Mouse (Mus musculus) hindbrain, embryonic 14.5 days (tissue): ENCODE data around the gene Rcor3. TPM values are rescaled to one million over a fixed set of nuclear protein-coding genes. Genes with fewer than 3 reads are reported as not detected.
A peak's percentile ranks its signal among the peaks of the same experiment; 100 is the strongest.

ENCODE experiments used
- ATAC-seq: fragments of 200-750 bp; cut with Nextera tagmentation; 2 replicates; pipeline ENCODE4 v1.8.0; 2017; ENCODE audit warnings: moderate number of reproducible peaks, mild to moderate bottlenecking, moderate TSS enrichment, moderate library complexity; ENCODE audit not compliant: low FRiP score
- DNase-seq: peaks from one replicate; pipeline ENCODE4 v3.0.0-alpha.2; 2015; ENCODE audit warnings: low spot score
- H3K27ac ChIP-seq: fragments of 300-500 bp; sonication (generic); 2 replicates; pipeline ENCODE4 v1.5.1; 2014; ENCODE audit warnings: mild to moderate bottlenecking, moderate library complexity
- H3K27me3 ChIP-seq: fragments of 300-500 bp; sonication (generic); 2 replicates; pipeline ENCODE4 v1.6.1; 2014; ENCODE audit warnings: mild to moderate bottlenecking, low read length, mixed read lengths; ENCODE audit not compliant: control insufficient read depth, insufficient read depth
- H3K36me3 ChIP-seq: fragments of 300-500 bp; sonication (generic); replicated peaks from 2 replicates; pipeline ENCODE4 v1.6.1; 2014; ENCODE audit not compliant: control insufficient read depth, insufficient read depth
- H3K4me1 ChIP-seq: fragments of 300-500 bp; sonication (generic); replicated peaks from 2 replicates; pipeline ENCODE4 v1.6.1; 2014; ENCODE audit warnings: antibody characterized with exemption, low read length, mixed read lengths; ENCODE audit not compliant: control insufficient read depth, insufficient read depth
- H3K4me2 ChIP-seq: fragments of 300-500 bp; sonication (generic); replicated peaks from 2 replicates; pipeline ENCODE4 v1.6.1; 2014; ENCODE audit warnings: mild to moderate bottlenecking, moderate library complexity
- H3K4me3 ChIP-seq: fragments of 300-500 bp; sonication (generic); replicated peaks from 2 replicates; pipeline ENCODE4 v1.5.1; 2014; ENCODE audit warnings: mild to moderate bottlenecking, low read length
- H3K9ac ChIP-seq: fragments of 300-500 bp; sonication (generic); 2 replicates; pipeline ENCODE4 v1.6.1; 2014
- H3K9me3 ChIP-seq: fragments of 300-500 bp; sonication (generic); 2 replicates; pipeline ENCODE4 v1.6.1; 2016; ENCODE audit warnings: low read length; ENCODE audit not compliant: control insufficient read depth
- WGBS: fragments of 180-500 bp; shearing (Covaris S2); extraction: QIAGEN DNeasy Blood & Tissue Kit; methylation state at CpG from one replicate; pipeline ENCODE4 v1.1.7; 2014; 5-methylcytosine and 5-hydroxymethylcytosine counted together
- polyA plus RNA-seq: library from polyadenylated mRNA; unstranded; fragments of >200 nt; fragmentation: Nextera tagmentation; extraction: Ambion mirVana; gene quantifications from 2 replicates; pipeline ENCODE4 v1.2.1, GENCODE M21; 2014

The Rcor3 gene
- polyA plus RNA-seq, 1 experiment from 2014 or later: 36.9 TPM

GRCm38 (mm10) chr1:192130202-192130601, 7.7 kb downstream of the Rcor3 start:
- Histone ChIP-seq H3K36me3 (peaks cover 36% of the 10 kb centered on the region), H3K4me2 (no peak overlapping the region), H3K27me3 (no peaks in the 10 kb centered on the region), H3K4me1 (peaks cover 5% of the 10 kb centered on the region), H3K9ac (no peak overlapping the region), H3K27ac (no peak overlapping the region), H3K9me3 (no peaks in the 10 kb centered on the region), H3K4me3 (no peak overlapping the region)
- DNase-seq (no peak), ATAC-seq (no peak)
- WGBS: 95% methylated on average over 1 of the region's 1 CpGs

GRCm38 (mm10) chr1:192128343-192128742, 9.5 kb downstream of the Rcor3 start:
- H3K9ac ChIP-seq: no peak overlapping the region
- DNase-seq: no peak
- H3K36me3 ChIP-seq: peaks cover 50% of the 10 kb centered on the region
- WGBS: 94% methylated on average over 8 of the region's 8 CpGs
- no peaks in the 10 kb centered on the region for H3K4me1 ChIP-seq
- H3K4me2 ChIP-seq: no peak overlapping the region
- H3K27ac ChIP-seq: no peak overlapping the region
- no peaks in the 10 kb centered on the region for H3K9me3 ChIP-seq
- no peak for ATAC-seq
- no peaks in the 10 kb centered on the region for H3K27me3 ChIP-seq
- H3K4me3 ChIP-seq: no peak overlapping the region

- H3K4me1 ChIP-seq: no peaks in the 10 kb centered on the region
- H3K27me3 ChIP-seq: no peaks in the 10 kb centered on the region
- no peak for ATAC-seq
- H3K9ac ChIP-seq: no peak overlapping the region
- WGBS: 91% methylated on average over 6 of the region's 6 CpGs
- H3K36me3 ChIP-seq: peaks cover 72% of the 10 kb centered on the region
- H3K27ac ChIP-seq: no peak overlapping the region
- no peak for DNase-seq
- no peak overlapping the region for H3K4me3 ChIP-seq
- no peak overlapping the region for H3K4me2 ChIP-seq
- H3K9me3 ChIP-seq: no peaks in the 10 kb centered on the region
These were observed 12.1 kb downstream of the Rcor3 start for GRCm38 (mm10) chr1:192125761-192126160.

DNA sequence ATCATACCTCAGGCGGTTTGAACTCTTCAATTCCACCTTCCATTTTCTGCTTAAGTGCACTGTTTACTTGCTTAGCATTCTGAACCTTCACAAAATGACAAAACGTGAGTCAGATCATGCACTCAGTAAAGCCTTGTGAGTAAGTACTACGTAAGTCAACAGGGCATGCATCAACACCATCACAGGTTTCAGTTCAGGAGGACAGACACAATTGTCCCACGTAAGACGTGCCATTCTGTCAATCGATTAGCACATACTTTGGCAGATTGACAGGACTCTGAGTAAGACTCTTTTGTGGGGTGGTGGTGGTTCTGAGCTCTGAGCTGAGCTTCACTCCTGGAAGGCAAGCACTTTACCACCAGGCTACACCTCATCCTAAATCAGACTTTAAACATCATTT, 21.6 kb downstream of the Rcor3 start:
- Histone ChIP-seq H3K36me3 (peaks cover 85% of the 10 kb centered on the region), H3K9ac (no peak overlapping the region), H3K4me2 (no peak overlapping the region), H3K9me3 (no peaks in the 10 kb centered on the region), H3K4me1 (no peaks in the 10 kb centered on the region), H3K27me3 (no peaks in the 10 kb centered on the region), H3K4me3 (no peak overlapping the region), H3K27ac (no peak overlapping the region)
- 89% methylated on average over 6 of the region's 6 CpGs for WGBS
- no peak for ATAC-seq
- no peak for DNase-seq

DNA sequence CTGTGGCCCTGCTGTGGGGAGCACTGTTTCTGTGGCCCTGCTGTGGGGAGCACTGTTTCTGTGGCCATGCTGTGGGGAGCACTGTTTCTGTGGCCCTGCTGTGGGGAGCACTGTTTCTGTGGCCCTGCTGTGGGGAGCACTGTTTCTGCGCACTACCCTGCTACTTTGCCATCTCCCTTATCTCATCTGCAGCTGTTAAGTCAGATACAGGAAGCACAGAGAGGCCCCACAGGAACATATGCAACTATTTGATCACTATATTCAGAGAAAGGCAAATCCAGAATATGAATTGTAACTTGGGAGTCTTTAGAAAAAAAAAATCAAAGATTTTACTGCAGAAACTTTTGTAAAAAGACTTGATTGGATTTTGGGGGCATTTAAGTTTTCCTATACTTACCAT, 22.5 kb downstream of the Rcor3 start:
- no peaks in the 10 kb centered on the region for H3K9me3 ChIP-seq
- 100% methylated on average over 1 of the region's 1 CpGs for WGBS
- no peak overlapping the region for H3K4me3 ChIP-seq
- no peaks in the 10 kb centered on the region for H3K4me1 ChIP-seq
- H3K27me3 ChIP-seq: no peaks in the 10 kb centered on the region
- DNase-seq (no peak), ATAC-seq (no peak)
- H3K4me2 ChIP-seq: no peak overlapping the region
- no peak overlapping the region for H3K27ac ChIP-seq
- peaks cover 84% of the 10 kb centered on the region for H3K36me3 ChIP-seq
- no peak overlapping the region for H3K9ac ChIP-seq

GRCm38 (mm10) chr1:192109169-192109568, 28.7 kb downstream of the Rcor3 start:
- Histone ChIP-seq H3K4me2 (no peak overlapping the region), H3K4me1 (no peaks in the 10 kb centered on the region), H3K9ac (no peak overlapping the region), H3K36me3 (peaks cover 77% of the 10 kb centered on the region), H3K4me3 (no peak overlapping the region), H3K27me3 (no peaks in the 10 kb centered on the region), H3K27ac (no peak overlapping the region), H3K9me3 (no peaks in the 10 kb centered on the region)
- no peak for DNase-seq
- 77% methylated on average over 6 of the region's 6 CpGs for WGBS
- no peak for ATAC-seq

- no peak overlapping the region for H3K4me3 ChIP-seq
- H3K4me2 ChIP-seq: no peak overlapping the region
- H3K27me3 ChIP-seq: no peaks in the 10 kb centered on the region
- no peak overlapping the region for H3K27ac ChIP-seq
- 19% methylated on average over 2 of the region's 2 CpGs for WGBS
- H3K9ac ChIP-seq: no peak overlapping the region
- no peaks in the 10 kb centered on the region for H3K9me3 ChIP-seq
- H3K36me3 ChIP-seq: peaks cover 77% of the 10 kb centered on the region
- peak; percentile 50 for DNase-seq
- no peaks in the 10 kb centered on the region for H3K4me1 ChIP-seq
- no peak for ATAC-seq
These were observed 30.5 kb downstream of the Rcor3 start for GRCm38 (mm10) chr1:192107352-192107751.

DNA sequence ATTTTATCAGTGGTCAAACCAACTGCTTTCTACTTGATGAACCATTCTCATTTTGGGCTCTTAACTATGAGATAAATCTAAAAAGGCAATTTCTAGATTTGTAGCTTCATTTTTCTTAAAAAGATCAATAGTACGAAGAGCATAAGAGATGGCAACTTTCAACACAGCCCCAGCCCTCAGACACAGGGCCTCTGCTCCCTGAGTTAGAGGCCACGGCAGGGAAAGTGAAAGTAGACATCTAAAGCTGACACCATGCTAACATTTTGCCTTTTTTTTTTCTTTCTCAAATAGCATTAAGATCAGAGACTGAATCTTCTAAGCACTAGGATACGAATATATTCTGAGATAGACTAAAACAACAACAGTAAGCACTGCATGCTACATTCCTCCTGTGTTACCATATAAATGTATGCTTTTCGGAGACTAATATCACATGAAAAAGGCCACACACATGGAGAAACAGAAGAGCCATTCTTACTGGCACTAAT, 31.9 kb downstream of the Rcor3 start:
- ATAC-seq: no peak
- H3K27ac ChIP-seq: no peak overlapping the region
- no peaks in the 10 kb centered on the region for H3K4me1 ChIP-seq
- no peaks in the 10 kb centered on the region for H3K27me3 ChIP-seq
- no peak overlapping the region for H3K4me3 ChIP-seq
- peaks cover 77% of the 10 kb centered on the region for H3K36me3 ChIP-seq
- no peak overlapping the region for H3K4me2 ChIP-seq
- no peak overlapping the region for H3K9ac ChIP-seq
- WGBS: 92% methylated on average over 4 of the region's 4 CpGs
- H3K9me3 ChIP-seq: no peaks in the 10 kb centered on the region
- no peak for DNase-seq

DNA sequence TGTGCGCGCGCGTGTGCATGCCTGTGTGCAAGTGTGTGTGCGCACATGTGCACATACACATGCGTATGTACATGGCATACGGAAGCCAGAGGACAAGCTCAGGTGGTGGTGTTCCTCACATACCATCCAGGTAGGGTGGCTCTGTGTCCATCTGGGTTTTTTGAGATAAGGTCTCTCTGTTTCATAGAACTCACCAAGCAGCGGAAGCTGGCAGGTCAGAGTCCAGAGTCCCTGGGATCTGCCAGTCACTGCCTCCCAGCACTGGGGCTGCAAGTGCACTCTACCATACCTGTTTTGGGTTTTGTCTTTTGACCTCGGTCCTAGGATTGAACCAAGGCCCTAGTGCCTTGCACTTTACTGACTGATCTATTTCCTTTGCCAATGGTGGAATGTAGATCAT, 33.8 kb downstream of the Rcor3 start:
- H3K4me1 ChIP-seq: no peaks in the 10 kb centered on the region
- 98% methylated on average over 9 of the region's 9 CpGs for WGBS
- H3K4me3 ChIP-seq: no peak overlapping the region
- no peak overlapping the region for H3K27ac ChIP-seq
- no peak overlapping the region for H3K9ac ChIP-seq
- H3K36me3 ChIP-seq: peaks cover 71% of the 10 kb centered on the region
- DNase-seq (no peak), ATAC-seq (no peak)
- no peak overlapping the region for H3K4me2 ChIP-seq
- H3K9me3 ChIP-seq: no peaks in the 10 kb centered on the region
- no peaks in the 10 kb centered on the region for H3K27me3 ChIP-seq

GRCm38 (mm10) chr1:192103176-192103575, 34.7 kb downstream of the Rcor3 start:
- Histone ChIP-seq H3K9ac (no peak overlapping the region), H3K9me3 (no peaks in the 10 kb centered on the region), H3K27ac (no peak overlapping the region), H3K36me3 (peaks cover 71% of the 10 kb centered on the region), H3K27me3 (no peaks in the 10 kb centered on the region), H3K4me2 (no peak overlapping the region), H3K4me1 (no peaks in the 10 kb centered on the region), H3K4me3 (no peak overlapping the region)
- ATAC-seq (no peak), DNase-seq (no peak)
- 65% methylated on average over 6 of the region's 6 CpGs for WGBS
